Mouse (Mus musculus): ENCODE measurements around the gene Srebf2.

Gene Srebf2

DNA sequence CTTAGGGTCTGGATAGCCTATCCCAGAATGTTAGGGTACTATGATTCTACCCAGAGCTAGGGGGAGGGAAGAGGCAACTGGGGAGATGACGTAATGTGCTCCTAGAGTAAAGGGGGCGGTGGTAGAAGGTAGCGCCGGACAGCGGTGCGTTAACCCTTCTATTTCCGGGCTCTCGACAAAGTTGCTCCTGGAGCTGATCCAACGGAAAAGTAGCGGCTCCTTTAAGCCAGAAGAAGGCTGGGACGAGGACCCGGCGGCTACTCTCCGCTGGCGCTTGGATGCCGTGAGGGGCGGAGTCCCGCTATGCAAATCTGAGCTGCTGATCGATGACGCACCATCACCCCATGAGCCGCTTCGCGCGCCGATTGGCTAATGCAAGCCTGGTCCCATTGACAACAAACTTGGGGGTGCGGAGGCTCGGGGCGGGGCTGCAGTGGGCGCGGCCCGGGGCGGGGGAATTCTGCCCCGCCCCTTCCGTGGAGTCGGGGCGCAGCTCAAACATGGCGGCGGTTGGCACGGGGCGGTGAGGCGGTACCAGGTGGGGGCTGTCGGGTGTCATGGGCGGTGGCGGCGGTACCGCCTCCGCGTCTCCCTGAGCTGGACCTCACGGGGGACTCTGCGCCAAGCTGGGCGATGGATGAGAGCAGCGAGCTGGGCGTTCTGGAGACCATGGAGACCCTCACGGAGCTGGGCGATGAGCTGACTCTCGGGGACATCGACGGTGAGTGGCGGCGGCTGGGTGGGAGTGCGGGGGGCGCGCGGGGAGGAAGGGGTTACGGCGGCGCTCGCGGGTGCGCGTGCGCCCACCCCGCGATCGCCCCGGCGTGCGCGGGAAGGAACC lies at the start of gene Srebf2:
TSS of gene Srebf2 (plus strand) at position 412 of the 841 bp plus-strand sequence.
- peak; percentile 100 for DNase-seq (ENCODE audit: low read depth)

DNA sequence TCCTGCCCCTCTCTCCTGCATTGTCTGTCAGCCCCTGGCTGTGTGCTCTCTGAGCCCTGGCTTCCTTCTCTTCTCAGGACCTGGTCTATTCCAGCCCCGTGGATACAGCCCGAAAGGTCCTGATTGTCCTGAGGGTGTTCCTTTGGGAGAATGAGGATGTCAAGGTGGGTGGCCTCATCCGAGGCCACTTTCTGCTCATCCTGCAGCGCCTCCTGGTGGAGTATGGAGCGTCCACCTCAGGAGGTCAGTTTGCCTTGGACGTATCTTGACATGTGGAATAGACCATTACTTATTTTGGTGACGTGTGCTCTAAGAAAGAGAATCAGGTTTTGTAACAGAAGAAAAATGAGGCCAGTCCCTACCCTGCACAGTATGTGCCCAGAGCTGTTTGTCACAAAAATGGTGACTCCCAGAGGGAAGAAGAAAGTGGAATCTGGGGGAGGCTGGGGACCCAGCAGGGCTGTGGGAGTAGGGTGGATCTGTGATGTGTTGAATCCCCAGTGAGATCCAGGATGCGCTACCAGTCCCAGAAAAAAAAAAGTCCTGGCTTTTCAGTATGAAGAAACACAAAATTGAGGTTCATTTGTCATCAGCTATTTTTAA lies 39.9 kb upstream of the Srebf2 start:
- peak; percentile 80 for DNase-seq (ENCODE audit: low read depth)

DNA sequence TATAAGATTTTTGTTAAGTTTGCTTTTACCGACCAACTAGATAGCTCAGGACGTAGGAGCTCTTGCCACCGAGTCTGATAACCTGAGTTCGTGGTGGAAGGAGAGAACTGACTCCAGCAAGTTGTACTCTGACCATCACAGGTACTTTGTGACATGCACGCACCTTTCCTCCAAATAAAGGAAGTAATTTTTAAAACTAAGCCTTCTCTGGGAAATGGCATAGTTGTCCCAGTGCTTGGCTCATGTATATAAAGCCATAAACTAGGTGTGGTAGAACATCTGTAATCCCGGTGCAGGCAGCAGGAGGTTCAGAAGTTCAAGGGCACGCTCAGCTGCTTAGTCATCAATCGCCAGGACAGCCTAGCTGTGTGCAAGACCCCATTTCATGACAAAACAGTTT lies 26.4 kb upstream of the Srebf2 start:
- no peak for DNase-seq (ENCODE audit: low read depth)

DNA sequence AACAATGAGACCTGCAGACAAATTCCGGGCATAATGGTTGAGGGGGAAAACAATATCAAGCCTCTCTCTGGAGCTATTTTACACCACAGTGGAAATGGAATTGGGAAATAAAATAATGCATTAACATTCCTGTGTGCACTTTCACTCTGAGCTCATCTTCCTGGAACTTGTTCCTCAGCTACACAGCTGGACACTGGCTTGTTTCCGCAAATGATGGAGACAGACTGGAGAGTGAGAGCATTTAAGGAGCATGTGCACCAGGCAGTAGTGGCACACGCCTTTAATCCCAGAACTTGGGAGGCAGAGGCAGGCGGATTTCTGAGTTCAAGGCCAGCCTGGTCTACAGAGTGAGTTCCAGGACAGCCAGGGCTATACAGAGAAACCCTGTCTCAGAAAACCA lies 20.3 kb upstream of the Srebf2 start:
- peak; percentile 17 for DNase-seq (ENCODE audit: low read depth)

GRCm38 (mm10) chr15:82127426-82128374 lies 19.3 kb upstream of the Srebf2 start, which contains the start of gene Ccdc134:
Ccdc134 (plus strand) TSS chr15:82127922.
- DNase-seq (ENCODE audit: low read depth) = peak; percentile 94

GRCm38 (mm10) chr15:82128398-82128797 lies 18.6 kb upstream of the Srebf2 start:
- no peak for DNase-seq (ENCODE audit: low read depth)

DNA sequence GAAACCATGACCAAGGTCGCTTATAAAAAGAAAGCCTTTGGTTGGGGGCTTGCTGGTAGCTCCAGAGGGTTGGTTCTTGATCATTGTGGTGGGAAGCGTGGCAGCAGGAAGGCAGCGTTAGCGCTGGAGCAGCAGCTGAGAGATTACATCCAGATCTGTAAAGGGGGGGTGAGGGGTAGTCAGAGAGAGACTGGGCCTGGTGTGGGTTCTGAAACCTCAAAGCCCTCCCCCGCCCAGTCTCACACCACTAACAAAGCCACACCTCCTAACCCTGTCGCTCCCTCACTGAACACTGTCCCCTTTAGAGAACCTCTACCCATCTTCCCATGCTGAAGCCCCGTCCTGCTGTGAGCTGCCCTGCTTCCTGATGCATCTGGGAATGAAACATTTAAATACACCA lies 16.4 kb upstream of the Srebf2 start:
- no peak for DNase-seq (ENCODE audit: low read depth)

DNA sequence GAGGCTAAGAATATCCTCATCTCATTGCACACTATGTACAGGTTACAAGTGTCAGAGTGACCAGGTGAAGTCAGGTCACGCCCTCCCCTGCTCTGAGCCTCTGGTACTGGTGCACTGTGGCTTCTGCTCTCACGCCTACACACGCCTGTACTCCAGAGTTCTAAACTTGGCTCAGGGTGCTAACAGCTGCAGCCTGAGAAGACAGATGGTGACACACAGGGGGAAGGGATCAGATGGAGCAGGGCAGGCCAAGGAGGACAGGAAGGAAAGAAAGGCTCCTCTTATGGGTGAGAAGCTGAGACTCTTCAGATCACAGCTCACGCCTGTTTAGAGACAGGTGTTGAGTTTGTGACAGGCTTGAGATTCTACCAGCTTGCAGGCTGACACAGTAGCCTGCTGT lies 11.6 kb upstream of the Srebf2 start:
- DNase-seq (ENCODE audit: low read depth) = no peak

- peak; percentile 86 for DNase-seq (ENCODE audit: low read depth)
Measured at GRCm38 (mm10) chr15:82138565-82138964, 8.4 kb upstream of the Srebf2 start.

- DNase-seq (ENCODE audit: low read depth) = peak; percentile 65
Measured at GRCm38 (mm10) chr15:82139196-82139595, 7.8 kb upstream of the Srebf2 start.

GRCm38 (mm10) chr15:82140355-82140754 lies 6.6 kb upstream of the Srebf2 start:
- DNase-seq (ENCODE audit: low read depth) = no peak

- peak; percentile 48 for DNase-seq (ENCODE audit: low read depth)
Measured at GRCm38 (mm10) chr15:82144157-82144556, 2.8 kb upstream of the Srebf2 start.

DNA sequence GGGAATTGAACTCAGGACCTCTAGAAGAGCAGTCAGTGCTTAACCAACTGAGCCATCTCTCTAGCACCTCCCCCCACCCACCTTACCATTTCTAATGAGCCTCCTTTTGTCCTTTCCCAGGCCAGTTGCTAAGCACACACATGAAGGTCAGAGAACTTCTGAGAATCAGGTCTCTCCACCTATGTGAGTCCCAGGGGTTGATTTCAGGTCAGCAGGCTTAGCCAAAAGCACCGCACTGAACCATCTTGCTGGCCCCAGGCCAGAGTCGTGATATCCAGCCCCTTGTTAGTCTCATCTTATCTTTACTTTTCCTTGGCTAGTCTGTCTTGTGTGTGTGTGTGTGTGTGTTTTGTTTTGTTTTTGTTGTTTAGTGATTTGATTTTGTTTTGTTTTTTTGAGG lies 1.6 kb upstream of the Srebf2 start:
- DNase-seq (ENCODE audit: low read depth) = peak; percentile 20

DNA sequence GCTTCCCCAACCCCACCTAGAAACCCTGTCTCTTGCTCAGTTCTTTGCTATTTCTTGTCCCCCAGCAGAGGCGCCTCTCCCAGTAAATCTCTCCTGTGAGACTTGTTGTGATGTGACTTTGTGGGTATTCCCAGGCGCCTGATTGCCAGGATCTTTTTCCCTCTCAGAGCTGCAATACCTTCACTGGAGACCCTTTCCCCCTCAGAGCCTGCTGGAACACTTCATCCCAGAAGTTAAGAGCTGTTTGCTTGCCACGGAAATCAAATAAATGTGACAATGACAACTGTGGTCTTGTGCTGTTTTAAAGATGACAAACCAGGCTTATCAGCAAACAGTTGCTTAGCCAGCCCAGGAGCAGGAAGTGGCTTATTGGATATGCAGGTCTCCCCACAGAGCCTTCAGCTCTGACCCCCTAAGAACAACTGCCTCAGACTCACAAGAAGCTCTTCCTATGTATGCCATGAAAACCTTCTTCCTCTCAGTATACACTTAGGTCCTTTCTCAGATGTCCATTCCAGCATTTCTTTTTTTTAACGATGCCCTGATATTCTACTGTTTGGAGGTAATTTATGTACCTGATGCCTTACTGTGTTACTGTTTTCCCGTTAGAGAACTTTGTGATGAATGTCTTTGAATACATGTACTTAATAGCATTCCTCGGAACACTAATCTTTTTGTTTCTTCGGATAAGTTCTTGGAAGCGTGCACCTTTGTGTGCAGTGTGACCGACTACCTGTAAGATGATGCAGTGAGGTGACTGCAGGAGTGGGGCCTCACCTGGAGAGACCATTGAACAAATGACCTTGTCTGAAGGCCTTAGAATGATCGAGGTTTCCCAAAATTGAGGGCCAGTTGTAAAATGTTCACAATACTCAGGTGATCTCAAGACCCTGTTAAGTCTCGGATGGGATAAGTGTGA lies 871 bp upstream of the Srebf2 start:
- peak; percentile 29 for DNase-seq (ENCODE audit: low read depth)

- DNase-seq (ENCODE audit: low read depth) = peak; percentile 75
Measured at GRCm38 (mm10) chr15:82147611-82148111, 680 bp downstream of the Srebf2 start.

GRCm38 (mm10) chr15:82148510-82148911 lies 1.5 kb downstream of the Srebf2 start:
- DNase-seq (ENCODE audit: low read depth) = peak; percentile 27

DNA sequence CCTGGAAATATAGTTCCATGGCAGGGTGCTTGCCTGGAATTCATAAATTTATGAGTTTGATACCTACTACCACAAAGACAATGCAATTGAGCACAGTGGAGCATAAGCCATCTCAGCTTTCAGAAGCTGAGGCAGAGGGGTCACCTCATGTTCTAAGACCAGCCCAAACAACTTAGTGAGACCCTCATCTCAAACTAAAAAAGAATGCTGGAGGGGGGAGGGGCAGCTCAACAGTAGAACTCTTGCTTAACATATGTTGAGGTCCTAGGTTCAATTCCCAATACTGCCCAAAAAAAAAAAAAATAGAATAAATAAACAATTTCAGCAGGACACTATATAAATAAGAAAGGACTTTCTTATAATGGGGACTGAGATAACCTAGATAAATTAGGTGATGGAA lies 3.1 kb downstream of the Srebf2 start:
- no peak for DNase-seq (ENCODE audit: low read depth)

GRCm38 (mm10) chr15:82151176-82151575 lies 4.2 kb downstream of the Srebf2 start:
- DNase-seq (ENCODE audit: low read depth) = no peak

DNA sequence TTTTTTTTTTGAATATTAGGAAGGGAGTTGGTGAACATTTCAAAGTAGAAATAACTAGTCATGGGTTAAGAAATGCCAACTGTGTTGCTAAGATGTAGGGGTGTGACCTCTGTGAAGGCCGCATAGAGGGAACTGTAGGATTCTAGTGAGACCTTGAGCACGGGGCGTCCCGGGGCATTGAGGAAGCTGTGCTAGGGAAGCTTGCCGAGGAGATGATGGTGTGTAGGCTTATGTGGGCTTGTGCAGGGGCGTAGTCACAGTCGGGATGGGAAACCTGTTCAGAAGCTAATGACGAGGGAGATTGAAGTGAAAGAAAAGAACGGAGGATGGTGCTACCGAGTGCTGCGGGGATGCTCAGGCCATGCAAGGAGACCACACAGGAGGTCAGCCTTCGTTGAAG lies 5.0 kb downstream of the Srebf2 start:
- DNase-seq (ENCODE audit: low read depth) = no peak

DNA sequence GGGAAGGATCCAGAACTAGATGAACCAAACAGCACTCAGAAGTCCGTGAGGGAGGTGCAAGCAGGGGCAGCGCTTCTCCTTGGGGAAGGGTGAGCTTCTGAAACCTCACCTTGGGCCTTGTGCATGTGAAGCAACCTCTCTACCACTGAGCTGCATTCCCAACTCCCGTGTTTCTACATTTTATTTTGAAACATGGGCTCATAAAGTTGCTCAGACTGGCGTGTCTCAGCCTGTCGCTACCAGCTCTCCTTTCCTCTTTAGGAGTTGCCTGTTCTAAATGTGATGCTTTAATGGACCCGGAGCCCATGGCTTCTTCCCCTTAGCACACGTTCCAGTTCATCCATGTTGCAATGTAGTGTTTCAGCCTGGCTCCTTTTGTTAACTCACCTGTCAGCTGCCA lies 5.5 kb downstream of the Srebf2 start:
- no peak for DNase-seq (ENCODE audit: low read depth)

DNA sequence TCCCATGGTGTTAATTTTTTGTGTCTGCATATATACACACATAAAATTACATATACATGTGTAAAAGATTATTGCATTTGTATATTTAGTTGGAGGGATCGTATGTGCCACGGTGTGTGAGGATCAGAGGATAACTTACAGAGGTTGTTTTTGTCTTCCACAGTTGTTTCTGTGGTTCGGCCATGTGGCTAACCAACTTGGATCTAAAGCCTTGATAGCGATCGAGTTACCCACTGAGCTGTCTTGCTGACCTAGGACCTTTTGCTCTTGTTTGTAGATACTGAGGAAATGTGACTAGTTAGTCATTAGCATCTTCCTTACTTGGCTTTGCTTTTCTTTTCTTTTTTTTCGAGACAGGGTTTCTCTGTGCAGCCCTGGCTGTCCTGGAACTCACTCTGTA lies 9.3 kb downstream of the Srebf2 start:
- DNase-seq (ENCODE audit: low read depth) = no peak

Measured in NIH3T3 (cell line).